Mouse (Mus musculus) intestine, postnatal 0 days (tissue): ENCODE measurements at regions not wholly inside any gene's neighbourhood (a gene's known extent, or its start where the extent isn't known, plus 50 kb on each side); places are given as distances from the start of the nearest gene placed in this dataset.

Experiments used
- ATAC-seq: fragments of 200-750 bp; cut with Nextera tagmentation; 2 replicates; pipeline ENCODE4 v1.8.0; 2017; ENCODE audit warnings: mild to moderate bottlenecking, moderate TSS enrichment, moderate library complexity
- H3K27ac ChIP-seq: fragments of 300-500 bp; sonication (generic); 2 replicates; pipeline ENCODE4 v1.5.1; 2014; ENCODE audit warnings: mild to moderate bottlenecking, low read depth, low read length, moderate library complexity
- H3K27me3 ChIP-seq: fragments of 300-500 bp; sonication (generic); replicated peaks from 2 replicates; pipeline ENCODE4 v1.6.1; 2014; ENCODE audit warnings: low read length, mixed read lengths; ENCODE audit not compliant: control insufficient read depth, insufficient read depth
- H3K36me3 ChIP-seq: fragments of 300-500 bp; sonication (generic); 2 replicates; pipeline ENCODE4 v1.6.1; 2014; ENCODE audit warnings: mild to moderate bottlenecking, moderate library complexity; ENCODE audit not compliant: control insufficient read depth, insufficient read depth
- H3K4me1 ChIP-seq: fragments of 300-500 bp; sonication (generic); replicated peaks from 2 replicates; pipeline ENCODE4 v1.6.1; 2014; ENCODE audit warnings: antibody characterized with exemption, low read length, mixed read lengths; ENCODE audit not compliant: control insufficient read depth, insufficient read depth
- H3K4me2 ChIP-seq: fragments of 300-500 bp; sonication (generic); replicated peaks from 2 replicates; pipeline ENCODE4 v1.6.1; 2014; ENCODE audit warnings: low read depth, mild to moderate bottlenecking, moderate library complexity
- H3K4me3 ChIP-seq: fragments of 300-500 bp; sonication (generic); 2 replicates; pipeline ENCODE4 v1.5.1; 2014; ENCODE audit warnings: low read depth, low read length
- H3K9ac ChIP-seq: fragments of 300-500 bp; sonication (generic); 2 replicates; pipeline ENCODE4 v1.6.1; 2014; ENCODE audit warnings: mild to moderate bottlenecking, low read depth, low read length
- H3K9me3 ChIP-seq: fragments of 300-500 bp; sonication (generic); 2 replicates; pipeline ENCODE4 v1.6.1; 2016; ENCODE audit warnings: mixed run types; ENCODE audit not compliant: control insufficient read depth
- CTCF ChIP-seq: sonication (generic); IDR thresholded peaks from 2 replicates; pipeline ENCODE4 v1.5.1; 2016; ENCODE audit warnings: low read depth, mild to moderate bottlenecking, control low read depth, antibody characterized with exemption, moderate library complexity
- WGBS: fragments of 180-500 bp; shearing (Covaris S2); extraction: QIAGEN DNeasy Blood & Tissue Kit; methylation state at CpG from one replicate; pipeline ENCODE4 v1.1.7; 2014; 5-methylcytosine and 5-hydroxymethylcytosine counted together

- Histone ChIP-seq H3K4me2 (no peak overlapping the region), H3K4me1 (no peaks in the 10 kb centered on the region), H3K9ac (no peak overlapping the region), H3K4me3 (no peak overlapping the region), H3K27me3 (no peaks in the 10 kb centered on the region), H3K9me3 (no peaks in the 10 kb centered on the region), H3K36me3 (no peaks in the 10 kb centered on the region), H3K27ac (no peak overlapping the region)
- no peak for TF ChIP-seq CTCF
- ATAC-seq, result no peak
- 86% methylated on average over 5 of the region's 5 CpGs for WGBS
Measured at GRCm38 (mm10) chr19:25729103-25729502, 56.9 kb downstream of the Dmrt2 start.

DNA sequence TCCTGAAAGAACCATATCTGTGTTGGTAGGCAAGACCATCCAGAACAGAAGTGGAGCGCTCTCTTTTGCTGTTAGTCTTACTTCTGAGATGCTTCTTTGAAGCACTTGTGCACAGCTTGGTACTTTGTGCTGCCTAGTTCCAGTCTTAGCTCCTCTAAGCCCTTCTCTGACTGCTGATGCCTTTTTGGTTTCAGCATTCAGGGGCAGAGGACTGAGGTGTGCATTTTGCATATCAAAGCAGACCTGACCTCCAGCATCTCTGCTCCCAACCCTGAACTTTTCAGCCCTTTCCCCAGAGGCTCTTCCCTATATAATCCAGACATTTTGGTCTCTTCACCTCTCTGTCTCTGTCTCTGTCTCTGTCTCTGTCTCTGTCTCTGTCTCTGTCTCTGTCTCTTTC is 57.4 kb downstream of the Dmrt2 start:
- no peak overlapping the region for H3K4me2 ChIP-seq
- no peak overlapping the region for H3K27ac ChIP-seq
- no peak for ATAC-seq
- H3K9ac ChIP-seq, result no peak overlapping the region
- no peaks in the 10 kb centered on the region for H3K27me3 ChIP-seq
- WGBS, result 89% methylated on average over 1 of the region's 1 CpGs
- no peaks in the 10 kb centered on the region for H3K9me3 ChIP-seq
- H3K4me3 ChIP-seq, result no peak overlapping the region
- no peak for TF ChIP-seq CTCF
- H3K36me3 ChIP-seq, result no peaks in the 10 kb centered on the region
- no peaks in the 10 kb centered on the region for H3K4me1 ChIP-seq

DNA sequence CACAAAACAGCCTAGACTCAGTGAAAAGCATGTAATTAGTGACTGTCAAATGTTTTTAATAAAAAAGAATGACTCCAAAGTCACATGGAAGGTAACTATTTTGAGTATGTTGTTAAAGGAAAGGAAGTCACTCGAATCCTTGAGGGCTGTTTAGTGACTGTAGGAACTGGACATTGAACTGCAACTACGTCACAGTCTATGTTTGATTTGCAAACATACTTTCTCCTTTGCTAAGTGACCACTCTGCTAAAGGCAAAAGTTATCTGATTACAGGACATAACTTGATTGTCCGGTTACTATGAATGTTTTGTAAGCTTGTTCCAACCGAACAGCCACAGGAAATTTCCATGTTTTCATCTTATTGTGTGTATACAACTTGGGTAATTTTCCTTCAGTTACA is 106.2 kb downstream of the Dmrt2 start:
- no peaks in the 10 kb centered on the region for H3K9me3 ChIP-seq
- H3K9ac ChIP-seq, result no peak overlapping the region
- H3K4me3 ChIP-seq, result no peak overlapping the region
- no peak for ATAC-seq
- 50% methylated on average over 4 of the region's 4 CpGs for WGBS
- H3K27me3 ChIP-seq, result no peaks in the 10 kb centered on the region
- no peak overlapping the region for H3K4me2 ChIP-seq
- no peaks in the 10 kb centered on the region for H3K36me3 ChIP-seq
- H3K4me1 ChIP-seq, result no peaks in the 10 kb centered on the region
- no peak for TF ChIP-seq CTCF
- no peak overlapping the region for H3K27ac ChIP-seq

DNA sequence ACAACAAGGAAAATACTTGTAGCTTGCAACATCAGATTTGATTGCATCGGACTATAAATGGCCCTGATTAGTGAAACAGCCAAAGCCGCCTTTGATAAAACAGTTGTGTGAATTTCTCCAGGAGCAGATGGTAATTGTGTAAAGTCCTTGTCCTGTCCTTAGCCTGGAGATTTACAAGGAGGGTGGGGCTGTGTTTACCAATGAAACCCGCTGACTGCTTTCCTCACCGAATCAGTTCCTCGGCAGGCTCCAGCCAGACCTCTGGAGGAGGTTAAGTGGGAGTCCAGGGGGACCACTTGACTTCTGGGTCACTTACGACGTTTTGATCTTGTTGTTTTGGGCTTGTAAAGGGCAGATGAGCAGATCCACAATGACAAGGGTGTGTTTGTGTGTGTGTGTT is 107.1 kb downstream of the Dmrt2 start:
- Histone ChIP-seq H3K4me1 (no peaks in the 10 kb centered on the region), H3K36me3 (no peaks in the 10 kb centered on the region), H3K9me3 (no peaks in the 10 kb centered on the region), H3K9ac (no peak overlapping the region), H3K4me2 (no peak overlapping the region), H3K27ac (no peak overlapping the region), H3K27me3 (no peaks in the 10 kb centered on the region), H3K4me3 (no peak overlapping the region)
- TF ChIP-seq CTCF, result no peak
- WGBS, result 14% methylated on average over 7 of the region's 7 CpGs
- ATAC-seq, result no peak

DNA sequence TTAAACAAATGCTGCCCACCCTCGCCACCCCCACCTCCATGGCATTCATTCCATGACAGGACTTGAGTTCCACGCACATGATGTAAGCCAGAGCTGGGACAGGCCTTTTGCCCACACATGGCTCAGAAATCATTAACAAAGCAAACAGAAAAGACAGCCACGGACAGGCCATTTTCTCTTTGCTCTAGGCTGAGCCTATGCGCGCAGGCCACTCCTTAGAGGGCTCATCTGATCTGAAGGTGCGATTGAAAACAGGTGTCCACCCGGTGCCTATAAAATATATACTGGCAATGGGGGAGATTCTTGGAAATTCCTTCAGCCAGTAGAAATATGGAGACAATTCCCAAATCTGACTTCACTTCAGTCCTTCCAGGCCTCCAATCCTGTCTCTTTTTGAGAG is 109.1 kb downstream of the Dmrt2 start:
- WGBS, result 44% methylated on average over 7 of the region's 7 CpGs
- no peak for TF ChIP-seq CTCF
- Histone ChIP-seq H3K9ac (no peak overlapping the region), H3K4me2 (no peak overlapping the region), H3K36me3 (no peaks in the 10 kb centered on the region), H3K27me3 (no peaks in the 10 kb centered on the region), H3K9me3 (no peaks in the 10 kb centered on the region), H3K4me3 (no peak overlapping the region), H3K27ac (no peak overlapping the region), H3K4me1 (no peaks in the 10 kb centered on the region)
- ATAC-seq, result no peak

DNA sequence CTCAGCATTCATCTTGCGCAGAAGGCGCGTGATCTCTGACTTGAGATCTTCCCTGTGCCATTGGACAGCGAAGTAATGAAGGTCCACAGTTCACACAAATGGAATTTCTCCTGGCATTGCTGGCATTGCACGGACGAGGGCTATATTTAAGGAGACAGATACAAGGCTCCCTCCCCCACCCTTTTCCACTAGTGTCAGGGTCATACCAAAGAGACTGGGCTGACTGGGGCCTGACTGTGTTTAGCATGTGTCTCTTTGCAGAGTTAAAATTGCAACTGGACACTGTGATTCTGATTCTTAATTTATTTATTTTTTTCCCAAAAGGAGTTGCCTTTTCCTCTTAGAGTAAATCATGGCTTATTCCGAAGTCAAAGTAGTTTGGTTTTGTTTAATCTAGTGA is 130.5 kb downstream of the Dmrt2 start:
- no peak for TF ChIP-seq CTCF
- Histone ChIP-seq H3K4me1 (no peaks in the 10 kb centered on the region), H3K27me3 (no peaks in the 10 kb centered on the region), H3K9ac (no peak overlapping the region), H3K36me3 (no peaks in the 10 kb centered on the region), H3K9me3 (no peaks in the 10 kb centered on the region), H3K4me2 (no peak overlapping the region), H3K4me3 (no peak overlapping the region), H3K27ac (no peak overlapping the region)
- 69% methylated on average over 7 of the region's 7 CpGs for WGBS
- ATAC-seq, result no peak

DNA sequence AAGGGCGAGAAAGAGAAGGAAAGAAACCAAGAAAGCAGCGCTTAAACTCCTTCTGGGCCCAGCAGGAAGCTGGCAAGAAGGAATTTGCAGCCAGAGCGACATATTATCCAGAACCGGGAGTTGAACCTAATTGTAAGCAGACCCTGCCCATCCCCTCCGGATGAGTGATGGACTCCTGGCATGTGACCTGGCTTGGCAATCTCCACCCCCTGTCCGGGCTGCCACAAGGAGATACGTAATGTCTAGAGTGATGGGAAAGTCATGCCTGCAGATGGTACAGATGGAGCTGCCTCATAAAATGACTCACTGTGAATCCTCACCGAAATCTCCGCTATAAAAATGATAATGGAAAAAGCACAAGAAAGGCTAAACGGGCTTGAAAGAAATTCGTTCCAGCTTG is 133.1 kb downstream of the Dmrt2 start:
- H3K4me1 ChIP-seq, result no peaks in the 10 kb centered on the region

More for the DNA sequence above, 133.1 kb downstream of the Dmrt2 start:
- Histone ChIP-seq H3K4me2 (no peak overlapping the region), H3K9ac (no peak overlapping the region), H3K27ac (no peak overlapping the region), H3K4me3 (no peak overlapping the region), H3K9me3 (no peaks in the 10 kb centered on the region), H3K36me3 (no peaks in the 10 kb centered on the region), H3K27me3 (no peaks in the 10 kb centered on the region)
- no peak for ATAC-seq
- WGBS, result 65% methylated on average over 11 of the region's 11 CpGs
- TF ChIP-seq CTCF, result no peak
